Mouse (Mus musculus) cerebellum, adult 9-10 months (tissue): ENCODE results near the gene St6galnac5.

Source experiments
- DNase-seq: peaks from one replicate; pipeline ENCODE4 v3.0.0; 2022

The St6galnac5 gene

DNA sequence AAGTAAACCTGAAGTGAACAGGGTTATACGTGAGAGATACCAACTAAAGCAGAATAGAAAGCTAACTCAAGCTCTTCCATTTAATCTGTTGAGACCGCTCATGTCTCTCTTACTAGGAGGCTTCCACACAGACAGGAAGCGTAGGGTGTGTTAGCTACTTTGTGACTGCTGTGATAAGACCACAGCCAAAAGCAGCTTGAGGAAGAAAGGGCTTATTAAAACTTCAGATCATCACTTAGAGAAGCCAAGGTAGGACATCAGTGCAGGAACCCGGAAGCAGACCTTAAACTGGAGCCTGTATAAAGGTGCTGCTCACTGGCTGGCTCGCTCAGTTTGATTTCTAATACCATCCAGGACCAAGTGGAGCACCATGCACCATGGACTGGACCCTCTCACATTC, 31.7 kb downstream of the St6galnac5 start:
- no peak for DNase-seq

DNA sequence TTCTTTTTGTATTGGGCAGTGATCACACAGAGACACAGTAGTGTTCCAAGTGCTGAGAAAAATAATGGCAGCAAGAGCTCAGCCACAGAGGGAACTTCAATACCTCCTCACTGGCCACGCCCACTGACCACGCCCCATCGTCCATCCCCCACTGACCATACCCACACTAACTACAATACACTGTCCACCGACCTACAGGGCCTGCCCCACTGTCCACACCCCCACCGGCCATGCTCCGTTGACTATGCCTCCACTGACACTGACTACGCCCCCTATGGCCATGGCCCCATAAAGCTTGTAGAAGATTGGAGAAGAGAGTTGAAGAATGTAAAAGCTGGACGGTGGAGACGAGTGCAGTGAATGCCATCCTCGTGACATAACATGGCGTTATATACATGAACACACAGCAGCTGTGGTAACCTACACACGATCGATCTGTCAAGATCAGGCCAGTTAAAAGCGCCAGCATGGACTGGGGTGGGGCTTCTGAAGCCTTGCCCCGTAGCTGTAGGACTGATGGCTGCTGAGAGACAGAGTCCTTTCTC, 32.7 kb downstream of the St6galnac5 start:
- no peak for DNase-seq

DNA sequence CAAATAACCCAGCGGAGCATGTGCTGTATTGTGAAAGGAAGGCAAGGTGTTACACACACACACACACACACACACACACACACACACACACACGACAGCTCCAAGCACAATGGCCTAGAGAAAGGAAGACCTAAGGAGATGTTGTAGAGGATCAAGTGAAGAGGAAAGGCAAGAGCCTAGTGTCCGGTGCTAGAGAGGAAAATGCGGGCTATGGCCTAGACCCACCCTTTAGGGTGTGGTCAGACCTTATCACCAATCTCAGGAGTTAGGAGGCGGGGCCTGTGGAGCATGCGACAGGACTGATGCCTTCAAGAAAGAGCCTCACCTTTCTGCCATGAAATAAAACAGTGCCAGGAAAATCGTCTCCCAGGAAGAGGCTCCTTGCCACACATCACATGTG, 33.5 kb downstream of the St6galnac5 start:
- no peak for DNase-seq

DNA sequence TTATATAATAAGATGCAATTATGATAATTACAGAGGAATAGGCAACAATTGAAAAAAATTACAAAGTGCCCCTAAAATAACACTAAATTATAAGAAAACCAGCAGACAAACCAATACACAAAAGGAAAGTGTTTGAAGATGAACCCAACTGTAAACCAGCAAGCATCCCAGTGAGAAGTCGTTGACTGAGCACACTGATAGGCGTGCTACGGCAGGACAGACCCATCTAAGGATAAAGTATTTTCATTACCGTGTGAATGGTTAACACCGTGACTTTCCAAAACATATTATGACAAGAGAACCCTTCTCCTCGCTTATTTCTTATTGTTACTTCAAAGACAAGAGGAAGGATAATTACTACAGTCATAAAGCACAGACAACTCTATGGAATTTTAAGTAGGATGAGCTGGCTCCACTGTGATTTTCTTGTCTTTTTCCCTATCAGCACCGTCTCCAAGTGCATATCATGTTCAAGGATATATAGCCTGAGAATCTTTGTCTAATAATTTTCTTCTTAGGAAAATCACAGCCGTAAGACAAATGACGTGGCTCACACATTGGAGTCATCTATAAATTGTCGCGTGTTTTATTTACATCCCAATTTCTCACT, 34.9 kb downstream of the St6galnac5 start:
- DNase-seq: no peak

DNA sequence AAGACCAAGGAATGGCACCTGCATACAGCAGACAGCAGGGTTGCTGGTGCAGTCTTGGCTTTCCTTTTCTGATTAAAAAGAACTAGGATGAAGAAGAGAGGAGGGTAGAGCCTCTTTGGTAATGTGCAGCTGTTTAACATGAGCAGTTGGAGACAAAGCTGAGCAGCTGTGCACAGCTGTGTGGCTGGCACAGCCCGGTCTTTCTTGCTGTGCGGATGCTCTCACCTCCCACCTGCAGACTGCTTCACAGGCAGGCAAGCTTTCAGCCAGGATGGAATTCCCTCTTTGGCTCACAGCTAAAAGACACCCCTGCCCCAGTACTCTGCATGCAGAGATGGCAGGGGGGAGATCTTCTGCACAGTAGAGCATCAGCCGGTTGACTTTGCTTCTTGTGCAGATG, 37.3 kb downstream of the St6galnac5 start:
- DNase-seq: no peak

DNA sequence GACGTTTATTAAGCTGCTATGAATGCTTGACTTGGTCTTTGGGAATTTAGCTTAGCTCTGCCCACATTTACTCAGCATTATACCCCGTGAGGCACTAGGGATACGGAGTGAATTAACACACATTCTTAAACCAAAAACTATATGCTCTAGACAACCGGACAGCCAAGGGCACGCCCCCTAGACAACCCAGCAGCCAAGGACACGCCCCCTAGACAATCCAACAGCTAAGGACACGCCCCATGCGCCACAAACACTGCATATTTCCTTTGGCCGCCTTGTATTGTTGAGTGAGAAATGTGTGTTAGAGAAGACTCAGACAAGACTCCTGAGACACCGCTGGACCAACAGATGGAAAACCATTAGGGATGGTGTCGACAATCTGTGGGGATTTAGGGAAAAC, 39.1 kb downstream of the St6galnac5 start:
- no peak for DNase-seq

DNA sequence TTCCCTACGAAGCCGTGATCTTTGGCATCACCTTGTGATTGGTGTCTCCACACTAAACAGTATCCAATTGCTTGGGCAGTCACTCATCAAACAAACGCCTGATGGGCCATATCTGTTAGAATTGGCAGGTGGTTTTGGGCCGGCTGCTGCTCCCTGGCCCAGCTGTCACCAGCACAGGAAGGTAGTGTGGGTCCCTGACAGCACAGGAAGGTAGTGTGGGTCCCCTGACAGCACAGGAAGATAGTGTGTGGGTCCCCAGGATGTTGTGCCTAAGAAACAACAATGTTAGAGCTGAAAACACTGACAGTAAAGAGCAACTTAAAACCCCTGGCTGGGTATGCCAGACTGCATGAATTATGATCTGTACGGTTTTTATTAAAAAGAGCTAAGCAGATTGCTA, 40.4 kb downstream of the St6galnac5 start:
- DNase-seq: no peak

DNA sequence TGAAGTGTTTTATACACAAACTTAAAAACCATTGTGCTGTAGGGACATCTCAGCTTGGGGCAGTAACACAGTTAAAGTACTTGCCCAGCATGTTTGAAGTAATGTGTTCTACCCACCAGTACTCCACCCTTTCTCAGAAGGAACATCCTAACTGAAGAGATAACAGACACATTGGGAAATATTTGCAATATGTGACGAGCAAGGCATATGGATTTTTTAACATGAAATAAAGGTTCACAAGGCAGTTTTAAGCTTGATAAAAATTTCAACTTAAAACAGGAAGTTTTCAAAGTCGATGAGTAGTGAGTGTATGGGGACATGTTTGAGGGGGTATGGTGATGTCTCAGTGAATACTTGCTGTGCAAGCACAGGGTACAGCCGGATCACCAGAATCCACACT, 45.7 kb downstream of the St6galnac5 start:
- no peak for DNase-seq

DNA sequence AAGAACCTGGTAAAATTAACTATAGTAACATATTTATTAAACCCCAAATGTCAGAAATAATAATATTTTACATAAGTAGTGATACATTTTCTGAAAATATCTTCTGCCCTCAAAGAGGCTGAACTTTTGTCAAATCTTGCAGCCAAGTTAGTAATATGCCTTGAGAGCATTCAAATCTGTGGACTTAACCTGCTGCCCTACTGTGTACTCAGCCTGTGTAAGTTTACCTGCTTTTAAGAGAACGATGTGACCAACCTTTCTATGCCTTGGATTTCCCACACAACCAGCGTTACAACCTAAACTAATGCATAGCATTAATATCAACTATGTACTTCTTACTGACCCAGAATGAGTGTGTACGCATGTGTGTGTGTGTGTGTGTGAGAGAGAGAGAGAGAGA, 48.3 kb downstream of the St6galnac5 start:
- DNase-seq: no peak

DNA sequence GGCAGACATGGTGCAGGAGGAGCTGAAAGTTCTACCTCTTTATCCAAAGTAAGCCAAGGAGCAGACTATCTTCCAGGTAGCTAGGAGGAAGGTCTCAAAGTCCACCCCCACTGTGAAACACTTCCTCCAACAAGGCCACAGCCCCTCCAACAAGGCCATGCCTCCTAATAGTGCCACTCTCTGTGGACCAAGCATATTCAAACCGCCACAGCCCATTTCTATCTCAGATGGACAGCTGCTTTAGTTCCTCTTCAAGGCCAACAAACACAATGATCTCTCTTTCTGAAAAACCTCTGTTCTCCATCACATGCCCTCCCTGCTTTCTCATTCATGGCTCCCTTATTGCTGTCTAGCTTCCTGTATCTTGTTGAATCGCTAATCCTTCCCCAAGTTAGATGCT, 49.5 kb downstream of the St6galnac5 start:
- DNase-seq: no peak

DNA sequence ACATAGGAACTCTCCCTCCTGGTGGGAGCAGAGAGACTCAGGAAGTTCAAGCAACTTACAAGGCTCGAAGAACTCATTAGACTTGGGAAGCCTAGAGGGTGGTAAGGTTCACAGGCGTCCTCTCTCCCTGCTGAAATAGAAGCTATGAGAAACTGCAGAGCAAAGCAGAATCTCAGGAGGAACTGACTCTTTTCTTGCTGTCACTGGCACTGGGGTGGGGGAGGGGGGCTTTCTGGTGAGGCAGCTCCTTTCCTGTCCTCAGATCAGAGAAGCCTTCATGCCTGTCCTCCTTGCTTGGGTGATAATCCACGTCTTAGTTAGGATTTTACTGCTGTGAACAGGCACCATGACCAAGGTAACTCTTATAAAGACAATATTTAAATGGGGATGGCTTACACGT, 50.0 kb downstream of the St6galnac5 start:
- no peak for DNase-seq

DNA sequence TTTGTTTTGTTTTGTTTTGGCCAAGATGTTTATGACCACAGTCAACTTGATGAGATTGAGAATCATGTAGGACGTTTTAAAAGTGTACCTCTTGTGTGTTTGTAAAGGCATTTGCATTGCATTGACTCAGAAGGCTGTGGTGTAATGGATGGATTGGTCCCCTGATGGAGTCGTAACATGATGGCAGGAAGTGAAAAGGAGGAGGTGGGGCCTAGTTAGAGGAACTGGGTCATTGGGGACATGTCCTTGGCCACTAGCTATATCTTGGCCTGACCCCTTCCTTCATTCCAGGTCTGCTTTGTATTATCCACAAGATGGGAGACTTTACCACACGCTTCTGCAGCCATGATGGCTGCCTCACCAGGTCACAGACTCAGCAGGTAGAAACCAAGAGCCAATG, 50.7 kb downstream of the St6galnac5 start:
- DNase-seq: no peak

DNA sequence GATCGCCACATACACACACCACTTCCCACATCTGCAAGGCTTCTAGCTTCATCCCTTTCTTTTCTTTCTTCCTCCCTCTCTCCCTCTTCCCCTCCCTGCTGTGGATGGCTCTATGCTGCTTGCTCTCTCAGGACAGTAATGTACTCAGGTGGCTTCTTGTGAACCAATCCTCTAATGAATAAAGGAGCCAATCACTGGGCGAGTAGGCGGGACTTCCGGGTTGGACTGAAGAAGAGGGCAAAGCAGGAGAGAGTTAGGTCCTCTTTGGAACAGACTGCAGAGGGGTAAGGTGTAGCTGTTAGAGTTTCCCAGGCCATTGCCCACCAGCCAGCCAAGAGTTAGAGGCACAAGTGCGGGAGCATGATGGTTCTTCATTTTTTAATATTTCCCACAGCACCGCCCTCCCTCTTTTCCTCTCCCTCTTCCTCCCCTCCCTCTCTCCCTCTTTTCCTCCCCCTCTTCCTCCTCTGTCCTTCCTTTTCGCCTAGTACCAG, 52.2 kb downstream of the St6galnac5 start:
- DNase-seq: no peak

DNA sequence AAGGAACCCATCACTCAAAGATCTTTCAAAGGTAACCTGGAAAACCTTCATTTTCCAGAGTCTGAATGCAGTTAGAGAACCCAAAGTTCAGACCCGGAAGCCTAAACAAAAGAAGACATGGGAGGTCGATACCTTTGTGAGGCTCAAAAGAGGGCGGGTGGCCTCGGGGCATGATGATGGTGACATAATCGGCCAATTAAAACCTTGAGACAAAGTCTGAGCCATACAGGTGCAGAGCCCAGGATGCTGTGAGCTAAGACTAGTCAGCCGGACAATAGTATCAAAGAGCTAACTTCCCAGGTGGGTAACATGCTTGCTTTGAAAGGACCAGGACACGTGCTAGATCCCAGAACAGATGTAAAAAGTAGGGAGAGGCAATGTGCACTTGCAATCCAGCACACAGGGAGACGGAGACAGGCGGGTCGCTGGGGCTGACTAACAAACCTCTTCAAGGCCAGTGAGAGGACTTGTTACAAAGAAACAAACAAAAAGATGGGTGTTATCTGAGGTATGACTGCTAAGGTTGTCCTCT, 52.7 kb downstream of the St6galnac5 start:
- DNase-seq: no peak

DNA sequence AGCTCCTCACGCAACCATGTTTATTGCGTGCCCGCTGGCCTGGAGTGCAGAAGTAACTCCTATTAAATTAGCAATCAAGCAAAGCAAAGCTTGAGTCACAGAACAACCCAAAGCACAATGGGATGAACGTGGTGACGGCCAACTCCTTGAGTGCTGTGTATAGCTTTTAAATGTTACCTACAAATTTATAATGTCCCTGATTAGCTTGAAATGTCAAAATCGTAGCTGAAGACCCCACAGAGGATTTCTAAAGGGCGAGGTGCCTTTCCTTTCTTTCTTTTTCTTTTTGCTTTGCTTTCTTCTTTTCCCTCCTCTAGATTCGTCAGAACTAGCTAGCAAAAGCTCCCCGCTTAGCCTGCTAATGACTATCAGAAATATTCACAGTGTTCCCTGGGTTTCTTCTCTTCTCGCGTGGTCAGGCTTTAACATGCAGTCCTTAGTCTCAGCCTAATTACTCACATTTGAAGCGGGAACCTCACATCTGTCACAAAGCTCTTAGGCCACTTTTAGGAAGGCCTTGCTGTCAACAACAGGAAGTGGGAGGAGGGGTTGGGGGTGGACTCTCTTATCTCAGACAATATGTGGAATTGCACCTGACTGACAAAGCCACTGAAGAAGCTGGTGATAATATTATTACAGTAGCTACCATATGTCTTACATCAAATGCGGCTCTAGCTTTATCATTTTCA, 53.6 kb downstream of the St6galnac5 start:
- no peak for DNase-seq

DNA sequence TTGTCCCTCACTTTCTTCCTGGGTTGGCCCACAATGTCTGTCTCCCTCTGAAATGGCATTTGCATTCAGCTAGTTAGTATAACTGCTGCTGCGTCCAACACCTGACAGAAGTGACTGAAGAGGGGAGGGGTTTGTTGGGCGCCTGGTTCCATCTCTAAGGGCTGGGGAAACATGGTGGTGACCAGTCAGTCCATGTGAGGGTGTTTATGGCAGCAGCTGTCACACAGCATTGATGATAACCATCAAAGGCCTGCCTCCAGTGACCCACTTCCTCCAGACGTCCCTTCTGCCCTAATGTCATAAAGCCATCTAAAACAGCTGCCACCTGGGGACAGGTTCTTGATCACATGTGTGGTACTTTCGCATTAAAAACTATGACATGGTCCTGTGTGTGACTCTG, 55.9 kb downstream of the St6galnac5 start:
- no peak for DNase-seq

DNA sequence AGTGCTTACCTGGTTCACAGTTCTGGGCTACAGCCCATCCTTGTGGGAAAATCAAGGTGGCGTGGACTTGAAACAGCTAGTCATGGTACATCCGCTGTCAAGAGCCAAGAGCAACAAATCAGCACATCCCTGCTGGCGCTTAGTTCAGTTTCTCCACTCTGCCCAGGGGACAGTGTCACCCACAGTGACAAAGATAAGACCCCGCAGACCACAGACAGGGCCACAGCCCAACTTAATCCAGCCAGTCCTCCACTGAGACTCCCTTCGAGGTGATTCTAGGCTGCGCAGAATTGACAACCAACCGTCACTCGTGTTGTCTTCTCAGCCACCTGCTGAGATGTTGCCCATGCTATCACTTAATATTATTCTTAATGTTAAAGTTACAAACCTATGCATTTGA, 56.7 kb downstream of the St6galnac5 start:
- DNase-seq: no peak

DNA sequence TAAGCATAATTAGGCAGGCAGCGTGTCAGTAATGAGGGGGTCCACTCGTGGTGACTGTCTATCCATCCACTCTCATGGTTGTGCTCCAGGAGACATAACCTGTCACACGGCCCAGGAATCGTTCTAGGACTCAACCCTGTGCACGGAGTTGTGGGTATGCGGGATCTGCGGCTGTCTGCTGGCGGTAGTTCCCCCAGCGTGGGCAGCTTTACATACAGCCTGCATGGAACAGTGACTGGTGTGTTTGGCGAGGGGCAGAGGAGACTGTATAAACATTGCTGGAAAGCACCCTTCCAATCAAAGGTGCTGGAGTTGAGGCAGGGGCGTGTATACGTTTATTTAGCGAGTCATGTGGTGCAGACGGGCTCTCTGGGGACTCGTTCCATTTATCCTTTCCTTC, 58.5 kb downstream of the St6galnac5 start:
- DNase-seq: no peak

DNA sequence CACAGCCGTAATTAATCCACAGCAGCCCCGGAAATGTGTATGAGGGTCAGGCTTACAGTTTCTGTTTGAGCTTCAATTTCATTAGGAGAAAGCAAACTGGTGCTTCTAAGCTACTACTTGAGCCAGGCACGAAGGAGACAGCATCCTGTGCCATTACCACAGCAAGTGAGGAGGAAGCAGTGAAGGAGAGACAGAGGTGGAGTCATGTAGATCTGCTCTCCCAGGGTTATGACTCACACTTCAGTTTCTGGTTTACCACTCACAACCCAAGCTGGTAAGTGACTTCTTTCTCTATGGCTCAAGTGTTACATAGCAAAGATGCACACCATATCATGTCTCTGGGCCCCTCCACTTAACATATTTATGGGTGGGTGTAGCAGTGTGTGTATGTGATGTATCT, 61.7 kb downstream of the St6galnac5 start:
- DNase-seq: no peak

DNA sequence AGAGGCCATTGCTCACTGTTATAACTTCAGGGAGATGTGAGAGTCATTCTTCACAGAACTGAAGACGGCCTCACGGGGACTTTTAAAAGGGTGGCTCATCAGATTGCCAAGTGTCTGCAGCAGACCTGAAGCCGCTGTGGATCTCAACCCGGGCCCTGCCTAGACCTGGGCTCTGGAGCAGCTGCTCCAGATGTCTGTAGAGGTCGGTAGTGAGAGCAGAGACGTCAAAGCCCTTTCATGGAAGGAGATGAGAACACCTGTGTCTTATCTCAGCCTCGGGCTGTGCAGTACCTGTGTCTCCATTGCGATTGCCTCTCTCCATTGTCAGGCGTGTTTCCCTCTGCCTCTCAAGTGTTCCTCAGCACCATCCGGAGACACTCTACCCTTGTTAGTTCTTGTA, 62.9 kb downstream of the St6galnac5 start:
- no peak for DNase-seq

DNA sequence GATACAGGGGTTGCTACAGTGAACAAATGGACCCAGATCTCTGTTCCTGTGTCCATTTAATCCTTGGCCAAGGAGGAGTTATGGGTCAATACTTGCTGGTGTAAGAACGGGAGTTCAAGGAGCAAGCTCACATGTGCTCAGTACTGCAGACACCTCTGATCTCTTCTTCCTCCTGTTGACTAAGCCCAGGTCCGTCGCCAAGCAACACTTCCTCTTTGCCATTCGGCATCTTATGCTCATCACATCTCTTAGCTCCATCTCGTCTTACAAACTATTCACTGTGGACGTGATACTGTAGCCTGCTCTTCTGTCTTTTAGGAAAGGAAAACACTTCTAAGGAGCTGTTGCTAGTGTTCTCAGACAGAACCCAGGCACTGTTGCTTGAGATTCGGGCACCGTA, 64.5 kb downstream of the St6galnac5 start:
- no peak for DNase-seq

DNA sequence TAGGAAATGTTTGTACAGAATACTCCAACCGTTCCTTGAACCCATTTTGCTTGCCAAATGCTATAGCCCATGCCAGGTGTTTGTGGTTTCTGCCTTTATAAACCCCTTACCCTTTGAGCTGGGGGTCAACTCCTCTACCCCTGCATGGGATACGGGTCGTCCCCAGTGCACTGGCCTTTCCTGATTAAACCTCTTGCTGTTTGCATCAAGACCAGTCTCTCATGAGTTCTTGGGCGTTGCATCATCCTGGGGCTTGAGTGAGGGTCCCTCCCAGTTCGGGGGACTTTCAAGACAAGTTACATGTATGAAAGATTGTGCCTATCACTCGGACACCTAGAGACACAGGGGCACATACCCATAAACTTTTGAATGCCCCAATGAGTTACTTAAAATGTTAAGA, 67.7 kb downstream of the St6galnac5 start:
- DNase-seq: no peak

DNA sequence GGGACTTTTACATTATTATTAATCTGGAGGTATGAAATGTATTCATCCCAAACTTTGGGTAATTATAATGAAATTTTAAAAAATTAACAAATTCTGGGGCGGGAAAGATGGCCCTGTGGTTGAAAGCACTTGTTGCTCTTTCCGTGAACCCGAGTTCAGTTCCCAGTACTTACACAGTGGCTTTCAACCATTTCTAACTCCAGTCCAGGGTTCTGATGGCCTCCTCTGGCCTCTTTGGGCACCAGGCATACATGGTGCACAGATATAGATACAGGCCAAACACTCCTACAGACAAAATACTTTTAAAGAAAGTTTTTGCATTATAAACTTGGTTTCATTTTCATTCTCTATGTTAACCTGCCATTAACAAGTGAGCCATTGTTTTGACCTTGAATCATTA, 68.4 kb downstream of the St6galnac5 start:
- DNase-seq: no peak

DNA sequence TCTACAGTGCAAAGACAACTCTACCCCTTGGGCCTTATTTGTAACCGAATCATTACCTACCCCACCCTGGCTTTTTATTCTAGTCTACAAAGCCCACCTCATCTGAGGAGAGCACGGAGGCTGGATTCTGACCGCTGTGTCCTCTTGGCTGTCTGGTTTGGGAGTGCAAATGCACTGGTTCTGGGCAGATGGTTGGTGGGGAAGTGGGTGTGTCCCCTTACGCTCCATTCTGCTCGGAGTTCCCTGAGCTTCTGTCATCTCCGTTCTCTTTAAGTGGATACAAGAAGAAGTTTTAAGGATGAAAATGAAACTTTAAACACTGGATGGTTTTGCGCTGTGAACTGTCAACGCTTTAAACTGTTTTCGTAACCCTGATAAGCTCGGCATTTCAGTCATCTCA, 68.9 kb downstream of the St6galnac5 start:
- DNase-seq: no peak
